Mouse (Mus musculus): Measurements from ENCODE around the gene Fgf3.
A peak's percentile ranks its signal among the peaks of the same experiment; 100 is the strongest.
"Not testable (repeated sequence)": the region's sequence is repeated elsewhere in the genome, so short reads cannot be mapped to it uniquely, and the experiment has no call there.

Gene Fgf3

DNA sequence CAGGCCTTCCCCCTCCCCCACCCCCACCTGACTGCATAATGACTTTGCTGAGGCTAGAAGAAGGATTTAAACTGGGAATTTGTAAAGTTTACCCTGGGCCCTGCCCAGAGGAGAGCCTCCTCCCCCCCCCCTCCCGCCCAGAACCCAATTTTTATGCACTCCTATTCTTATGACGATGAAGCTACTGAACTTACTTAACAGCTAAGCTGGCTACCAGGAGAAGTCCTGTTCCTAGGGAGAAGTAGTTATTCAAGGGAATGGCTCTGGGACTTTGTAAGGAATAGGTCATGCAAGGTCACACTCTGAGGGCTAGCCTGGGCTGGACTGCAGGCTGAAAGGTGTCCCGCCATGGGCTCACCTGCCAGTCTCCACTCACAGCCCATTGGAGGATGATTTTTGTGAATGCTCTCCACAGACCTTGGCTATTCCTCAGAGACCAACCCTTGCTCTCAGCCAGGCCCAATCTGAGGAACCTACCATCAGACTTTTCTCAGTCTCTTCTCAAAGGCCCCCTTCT lies 20.0 kb downstream of the Fgf3 start:
- no peak for DNase-seq (ENCODE audit: low spot score)

DNA sequence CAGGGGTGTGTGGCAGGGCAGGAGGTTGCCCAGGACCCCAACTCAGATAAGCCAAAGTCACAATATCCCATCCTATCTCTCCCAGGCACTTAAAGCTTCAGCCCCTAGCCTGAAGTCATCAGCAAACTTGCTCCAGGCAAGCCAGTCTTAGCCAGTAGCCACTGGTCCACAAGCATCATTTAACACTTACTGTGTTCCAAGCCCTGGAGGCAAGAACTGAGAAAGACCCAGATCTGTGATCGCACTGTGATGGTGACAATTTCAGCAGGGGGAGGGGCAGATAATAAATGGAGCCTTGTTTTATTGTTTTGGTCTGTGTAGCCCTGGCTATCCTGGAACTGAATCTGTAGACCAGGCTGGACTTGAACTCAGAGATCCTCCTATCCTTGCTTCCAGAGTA lies 20.8 kb downstream of the Fgf3 start:
- no peak for DNase-seq (ENCODE audit: low spot score)

GRCm38 (mm10) chr7:144861056-144861768 lies 23.3 kb downstream of the Fgf3 start:
- no peak for DNase-seq (ENCODE audit: low spot score)

GRCm38 (mm10) chr7:144861769-144862070 lies 23.8 kb downstream of the Fgf3 start:
- DNase-seq (ENCODE audit: low spot score) = no peak

DNA sequence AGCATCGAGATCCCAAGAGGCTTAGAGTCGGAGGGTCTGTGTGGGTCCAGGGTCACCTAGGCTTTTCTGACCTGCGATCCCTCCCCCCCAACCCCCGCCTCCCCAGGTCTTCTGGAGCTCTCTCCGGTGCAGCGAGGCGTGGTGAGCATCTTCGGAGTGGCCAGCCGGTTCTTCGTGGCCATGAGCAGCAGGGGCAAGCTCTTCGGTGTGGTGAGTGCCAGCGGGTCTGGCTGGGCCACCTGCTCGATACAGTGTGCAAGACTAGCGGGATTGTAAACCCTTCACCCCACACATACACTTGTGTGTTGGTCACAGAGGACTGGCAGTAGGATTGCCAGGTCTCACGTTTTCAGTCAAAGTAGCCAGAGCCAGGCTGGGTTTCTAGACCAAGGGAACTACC lies 24.2 kb downstream of the Fgf3 start:
- no peak for DNase-seq (ENCODE audit: low spot score)

DNA sequence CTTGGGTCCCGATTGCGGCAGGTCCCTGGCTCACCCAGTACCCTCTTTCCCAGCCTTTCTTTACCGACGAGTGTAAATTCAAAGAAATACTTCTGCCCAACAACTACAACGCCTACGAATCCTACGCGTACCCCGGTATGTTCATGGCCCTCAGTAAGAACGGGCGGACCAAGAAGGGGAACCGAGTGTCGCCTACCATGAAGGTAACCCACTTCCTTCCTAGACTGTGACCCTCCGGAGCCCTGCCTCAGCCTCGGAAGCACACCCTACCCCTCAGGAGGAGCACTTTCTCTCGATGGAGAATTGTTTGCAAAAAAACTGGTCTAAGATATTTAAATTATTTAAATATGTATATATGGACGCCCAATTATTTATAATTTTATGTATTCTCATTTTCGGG lies 24.8 kb downstream of the Fgf3 start:
- DNase-seq (ENCODE audit: low spot score) = no peak

GRCm38 (mm10) chr7:144863196-144863595 lies 25.3 kb downstream of the Fgf3 start:
- no peak for DNase-seq (ENCODE audit: low spot score)

GRCm38 (mm10) chr7:144864160-144864670 lies 26.3 kb downstream of the Fgf3 start:
- DNase-seq (ENCODE audit: low spot score) = no peak

GRCm38 (mm10) chr7:144867161-144867560 lies 29.3 kb downstream of the Fgf3 start:
- no peak for DNase-seq (ENCODE audit: low spot score)

GRCm38 (mm10) chr7:144867602-144868001 lies 29.7 kb downstream of the Fgf3 start:
- no peak for DNase-seq (ENCODE audit: low spot score)

- no peak for DNase-seq (ENCODE audit: low spot score)
Measured at GRCm38 (mm10) chr7:144872420-144872819, 34.5 kb downstream of the Fgf3 start.

GRCm38 (mm10) chr7:144873160-144873559 lies 35.3 kb downstream of the Fgf3 start:
- no peak for DNase-seq (ENCODE audit: low spot score)

- DNase-seq (ENCODE audit: low spot score) = no peak
Measured at GRCm38 (mm10) chr7:144874226-144874625, 36.3 kb downstream of the Fgf3 start.

DNA sequence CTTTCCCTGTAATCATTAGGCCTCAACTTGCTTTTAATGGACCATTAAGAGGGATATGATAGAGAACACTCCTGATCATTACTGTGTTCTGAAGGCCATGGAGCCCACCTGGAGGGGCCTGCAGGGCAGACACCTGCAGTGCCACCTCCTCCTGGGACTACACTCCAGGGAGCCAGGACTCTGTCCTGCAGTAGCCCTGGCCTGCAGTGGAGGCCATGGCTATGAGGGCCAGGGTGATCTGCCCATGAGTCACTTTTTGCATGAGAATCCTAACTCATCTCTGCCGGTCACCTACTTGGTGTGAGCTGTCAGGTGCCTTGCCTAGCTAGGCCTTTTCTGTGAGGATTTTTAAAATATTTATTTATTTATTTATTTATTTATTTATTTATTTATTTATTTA lies 40.5 kb downstream of the Fgf3 start:
- no peak for DNase-seq (ENCODE audit: low spot score)

GRCm38 (mm10) chr7:144883106-144883505 lies 45.2 kb downstream of the Fgf3 start:
- no peak for DNase-seq (ENCODE audit: low spot score)

DNA sequence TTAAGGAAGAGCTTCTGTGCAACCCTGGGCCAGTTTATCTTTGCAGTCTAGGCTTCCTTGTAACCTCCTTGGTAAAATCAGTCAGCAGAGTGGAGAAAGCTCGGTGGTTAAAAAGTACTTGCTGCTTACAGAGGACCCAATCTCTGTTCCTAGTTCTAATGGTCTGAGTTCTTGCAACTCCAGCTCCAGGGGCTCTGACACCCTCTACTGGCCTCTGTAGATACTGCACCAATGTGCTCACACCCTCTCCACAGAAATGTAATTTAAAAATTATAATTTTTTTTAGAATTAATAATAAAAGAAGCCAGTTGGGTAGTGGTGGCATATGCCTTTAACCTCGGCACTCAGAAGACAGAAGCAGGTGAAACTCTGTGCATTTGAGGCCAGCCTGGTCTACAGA lies 49.8 kb downstream of the Fgf3 start:
- DNase-seq (ENCODE audit: low spot score) = no peak

GRCm38 (mm10) chr7:144888564-144889299 lies 50.8 kb downstream of the Fgf3 start:
- DNase-seq (ENCODE audit: low spot score) = no peak

DNA sequence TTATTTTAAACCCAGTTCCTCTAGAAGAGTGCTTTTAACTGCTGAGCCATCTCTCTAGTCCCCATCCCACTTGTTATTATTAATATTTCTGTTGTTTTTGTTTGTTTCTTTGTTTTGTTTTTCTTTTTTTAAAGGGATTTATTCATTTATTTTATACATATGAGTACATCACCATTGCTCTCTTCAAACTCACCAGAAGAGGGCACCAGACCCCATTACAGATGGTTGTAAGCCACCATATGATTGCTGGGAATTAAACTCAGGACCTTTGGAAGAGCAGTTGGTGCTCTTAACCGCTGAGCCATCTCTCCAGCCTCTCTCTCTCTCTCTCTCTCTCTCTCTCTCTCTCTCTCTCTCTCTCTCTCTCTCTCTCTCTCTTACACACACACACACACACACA lies 52.8 kb downstream of the Fgf3 start:
- not testable (repeated sequence) for DNase-seq (ENCODE audit: low spot score)

- no peak for DNase-seq (ENCODE audit: low spot score)
Measured at GRCm38 (mm10) chr7:144891863-144892262, 54.0 kb downstream of the Fgf3 start.

GRCm38 (mm10) chr7:144892322-144892721 lies 54.4 kb downstream of the Fgf3 start:
- peak; percentile 61 for DNase-seq (ENCODE audit: low spot score)

Data from retina, embryonic 14.5 days (tissue).